Mouse (Mus musculus) kidney, embryonic 16.5 days (tissue): ENCODE measurements around the gene Skint8. TPM values are rescaled to one million over a fixed set of nuclear protein-coding genes. Genes with fewer than 3 reads are reported as not detected.
A peak's percentile ranks its signal among the peaks of the same experiment; 100 is the strongest.
"Not testable (repeated sequence)": the region's sequence is repeated elsewhere in the genome, so short reads cannot be mapped to it uniquely, and the experiment has no call there.

ENCODE experiments used
- ATAC-seq: fragments of 200-750 bp; cut with Nextera tagmentation; 2 replicates; pipeline ENCODE4 v1.8.0; 2017; ENCODE audit warnings: moderate TSS enrichment; ENCODE audit not compliant: low FRiP score, low TSS enrichment
- H3K27ac ChIP-seq: fragments of 300-500 bp; sonication (generic); 2 replicates; pipeline ENCODE4 v1.5.1; 2014; ENCODE audit warnings: low read length
- H3K27me3 ChIP-seq: fragments of 300-500 bp; sonication (generic); 2 replicates; pipeline ENCODE4 v1.6.1; 2014; ENCODE audit warnings: low read length, control low read depth, mixed read lengths; ENCODE audit not compliant: insufficient read depth
- H3K36me3 ChIP-seq: fragments of 300-500 bp; sonication (generic); 2 replicates; pipeline ENCODE4 v1.6.1; 2014; ENCODE audit warnings: low read length, control low read depth, mixed read lengths; ENCODE audit not compliant: insufficient read depth
- H3K4me1 ChIP-seq: fragments of 300-500 bp; sonication (generic); 2 replicates; pipeline ENCODE4 v1.6.1; 2014; ENCODE audit warnings: low read length, control low read depth, mixed read lengths; ENCODE audit not compliant: insufficient read depth
- H3K4me2 ChIP-seq: fragments of 300-500 bp; sonication (generic); replicated peaks from 2 replicates; pipeline ENCODE4 v1.6.1; 2014; ENCODE audit warnings: low read depth, low read length
- H3K4me3 ChIP-seq: fragments of 300-500 bp; sonication (generic); 2 replicates; pipeline ENCODE4 v1.5.1; 2014; ENCODE audit warnings: mild to moderate bottlenecking, low read length
- H3K9ac ChIP-seq: fragments of 300-500 bp; sonication (generic); replicated peaks from 2 replicates; pipeline ENCODE4 v1.6.1; 2014; ENCODE audit warnings: low read length
- H3K9me3 ChIP-seq: fragments of 300-500 bp; sonication (generic); 2 replicates; pipeline ENCODE4 v1.6.1; 2016; ENCODE audit warnings: low read length, control low read depth
- WGBS: fragments of 180-500 bp; shearing (Covaris S2); extraction: QIAGEN DNeasy Blood & Tissue Kit; methylation state at CpG from one replicate; pipeline ENCODE4 v1.1.7; 2014; 5-methylcytosine and 5-hydroxymethylcytosine counted together
- polyA plus RNA-seq: library from polyadenylated mRNA; unstranded; fragments of >200 nt; fragmentation: Nextera tagmentation; extraction: Ambion mirVana; gene quantifications from 2 replicates; pipeline ENCODE4 v1.2.1, GENCODE M21; 2015

Skint8 gene
- not detected in 2 replicates for polyA plus RNA-seq

GRCm38 (mm10) chr4:111919092-111919491, at the start of gene Skint8:
TSS of gene Skint8 (plus strand) at chr4:111919392.
- ATAC-seq: no peak
- H3K9me3 ChIP-seq: 0 out of 2 replicates have a peak, but pooled peaks cover 2% of the 10 kb centered on the region
- no peaks in the 10 kb centered on the region for H3K36me3 ChIP-seq
- no peaks in the 10 kb centered on the region for H3K27me3 ChIP-seq
- no peak within 1 kb of the TSS for H3K9ac ChIP-seq
- H3K4me2 ChIP-seq: no peak within 1 kb of the TSS
- H3K4me1 ChIP-seq: no peaks in the 10 kb centered on the region
- H3K4me3 ChIP-seq: no peak within 1 kb of the TSS
- H3K27ac ChIP-seq: no peak within 1 kb of the TSS
- 85% methylated on average over 1 of the region's 1 CpGs for WGBS

GRCm38 (mm10) chr4:111880112-111880875, 38.9 kb upstream of the Skint8 start:
- no peak overlapping the region for H3K4me2 ChIP-seq
- H3K4me1 ChIP-seq: no peaks in the 10 kb centered on the region
- ATAC-seq: peak; percentile 60; the same call in 1 of the 2 replicates
- no peak overlapping the region for H3K4me3 ChIP-seq
- no peaks in the 10 kb centered on the region for H3K36me3 ChIP-seq
- no peaks in the 10 kb centered on the region for H3K27me3 ChIP-seq
- H3K27ac ChIP-seq: no peak overlapping the region; the same call in 1 of the 2 replicates
- WGBS: 30% methylated on average over 4 of the region's 4 CpGs
- no peaks in the 10 kb centered on the region for H3K9me3 ChIP-seq
- H3K9ac ChIP-seq: no peak overlapping the region; the same call in 1 of the 2 replicates

- no peaks in the 10 kb centered on the region for H3K27me3 ChIP-seq
- ATAC-seq: no peak
- no peaks in the 10 kb centered on the region for H3K9me3 ChIP-seq
- 0 out of 2 replicates have a peak, but pooled peaks cover 5% of the 10 kb centered on the region for H3K4me1 ChIP-seq
- H3K4me3 ChIP-seq: no peak overlapping the region
- H3K4me2 ChIP-seq: no peak overlapping the region
- 82% methylated on average over 12 of the region's 12 CpGs for WGBS
- H3K36me3 ChIP-seq: no peaks in the 10 kb centered on the region
- H3K9ac ChIP-seq: no peak overlapping the region
- H3K27ac ChIP-seq: no peak overlapping the region
Measured at GRCm38 (mm10) chr4:111883543-111883942, 35.6 kb upstream of the Skint8 start.

GRCm38 (mm10) chr4:111886018-111886417, 33.2 kb upstream of the Skint8 start:
- no peak overlapping the region for H3K27ac ChIP-seq
- H3K4me3 ChIP-seq: peak overlapping the region; percentile 25
- 0 out of 2 replicates have a peak, but pooled peaks cover 5% of the 10 kb centered on the region for H3K4me1 ChIP-seq
- H3K9ac ChIP-seq: peak overlapping the region; percentile 51; the same call in 1 of the 2 replicates
- ATAC-seq: peak; percentile 84
- WGBS: 8% methylated on average over 7 of the region's 7 CpGs
- peak overlapping the region; percentile 47 for H3K4me2 ChIP-seq
- no peaks in the 10 kb centered on the region for H3K36me3 ChIP-seq
- H3K9me3 ChIP-seq: no peaks in the 10 kb centered on the region
- no peaks in the 10 kb centered on the region for H3K27me3 ChIP-seq

- Histone ChIP-seq H3K4me3 (no peak overlapping the region), H3K4me1 (0 out of 2 replicates have a peak, but pooled peaks cover 5% of the 10 kb centered on the region), H3K9ac (no peak overlapping the region), H3K9me3 (no peaks in the 10 kb centered on the region), H3K36me3 (no peaks in the 10 kb centered on the region), H3K4me2 (peak overlapping the region; percentile 47; the same call in 1 of the 2 replicates), H3K27me3 (no peaks in the 10 kb centered on the region), H3K27ac (no peak overlapping the region)
- 11% methylated on average over 4 of the region's 4 CpGs for WGBS
- peak; percentile 81; the same call in 1 of the 2 replicates for ATAC-seq
Measured at GRCm38 (mm10) chr4:111886607-111887006, 32.6 kb upstream of the Skint8 start.

GRCm38 (mm10) chr4:111892138-111892537, 27.1 kb upstream of the Skint8 start:
- Histone ChIP-seq H3K27me3 (no peaks in the 10 kb centered on the region), H3K9ac (no peak overlapping the region), H3K27ac (no peak overlapping the region), H3K36me3 (no peaks in the 10 kb centered on the region), H3K4me2 (no peak overlapping the region), H3K4me1 (no peaks in the 10 kb centered on the region), H3K4me3 (no peak overlapping the region), H3K9me3 (no peaks in the 10 kb centered on the region)
- no peak for ATAC-seq

- Histone ChIP-seq H3K36me3 (no peaks in the 10 kb centered on the region), H3K4me3 (no peak overlapping the region), H3K9ac (no peak overlapping the region), H3K9me3 (no peaks in the 10 kb centered on the region), H3K27ac (no peak overlapping the region), H3K4me2 (no peak overlapping the region), H3K27me3 (no peaks in the 10 kb centered on the region), H3K4me1 (no peaks in the 10 kb centered on the region)
- no peak for ATAC-seq
- WGBS: 12% methylated on average over 1 of the region's 1 CpGs
Measured at GRCm38 (mm10) chr4:111897755-111898154, 21.4 kb upstream of the Skint8 start.

GRCm38 (mm10) chr4:111898566-111898965, 20.6 kb upstream of the Skint8 start:
- H3K4me3 ChIP-seq: no peak overlapping the region
- H3K27me3 ChIP-seq: no peaks in the 10 kb centered on the region
- no peak overlapping the region for H3K9ac ChIP-seq
- ATAC-seq: peak; percentile 80; the same call in 1 of the 2 replicates
- no peaks in the 10 kb centered on the region for H3K4me1 ChIP-seq
- H3K27ac ChIP-seq: no peak overlapping the region
- H3K9me3 ChIP-seq: no peaks in the 10 kb centered on the region
- H3K4me2 ChIP-seq: no peak overlapping the region
- whole genome bisulfite sequencing: 49% methylated on average over 4 of the region's 4 CpGs
- no peaks in the 10 kb centered on the region for H3K36me3 ChIP-seq

GRCm38 (mm10) chr4:111900491-111900890, 18.7 kb upstream of the Skint8 start:
- H3K9ac ChIP-seq, H3K4me3 ChIP-seq, H3K4me1 ChIP-seq, H3K9me3 ChIP-seq, ATAC-seq, H3K4me2 ChIP-seq, H3K36me3 ChIP-seq, H3K27me3 ChIP-seq, H3K27ac ChIP-seq: not testable (repeated sequence)
- WGBS: 68% methylated on average over 1 of the region's 1 CpGs

- Histone ChIP-seq H3K9ac (no peak overlapping the region), H3K9me3 (no peaks in the 10 kb centered on the region), H3K27me3 (no peaks in the 10 kb centered on the region), H3K4me2 (no peak overlapping the region), H3K4me1 (no peaks in the 10 kb centered on the region), H3K27ac (no peak overlapping the region), H3K4me3 (no peak overlapping the region), H3K36me3 (no peaks in the 10 kb centered on the region)
- 95% methylated on average over 1 of the region's 1 CpGs for WGBS
- ATAC-seq: no peak
Measured at GRCm38 (mm10) chr4:111901473-111901872, 17.7 kb upstream of the Skint8 start.
